Mouse (Mus musculus) c-Kit-negative CD71-positive TER-119-positive erythroid progenitor cells, embryonic 14.5 days (primary cell): Measurements from ENCODE around the gene E030018B13Rik.

Experiments used
- DNase-seq: peaks from one replicate; pipeline ENCODE4 v3.0.0-alpha.2; 2013; ENCODE audit warnings: low read depth, low spot score

The E030018B13Rik gene

DNA sequence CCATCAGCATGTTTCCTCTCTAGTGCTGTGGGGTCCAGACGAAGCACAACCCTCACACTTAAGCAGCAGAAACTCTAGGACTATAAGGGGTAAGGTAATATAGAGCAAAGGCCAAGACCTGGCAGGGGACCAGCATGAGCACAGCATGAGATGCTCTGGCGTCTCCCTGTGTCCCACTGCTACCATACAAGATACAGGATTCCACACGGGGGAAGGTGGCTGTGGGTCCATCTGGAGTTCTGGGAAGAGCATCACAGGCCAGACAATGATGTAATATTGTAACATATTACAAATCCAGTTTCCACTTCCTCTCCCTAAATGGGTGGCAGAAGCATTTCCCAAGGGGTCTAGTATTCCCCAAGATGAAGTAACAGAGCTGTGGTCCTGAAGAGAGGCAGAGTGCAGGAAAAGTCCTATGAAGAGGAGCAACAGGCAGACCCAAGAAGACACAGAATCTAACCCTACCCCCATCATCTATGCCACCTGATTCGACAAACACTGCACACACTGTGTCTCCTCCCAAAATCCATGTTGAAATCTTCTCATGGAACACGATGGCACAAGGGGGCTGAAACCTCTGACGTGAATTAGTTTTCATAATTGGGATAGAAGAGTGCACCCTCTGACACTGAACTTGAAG lies at the start of gene E030018B13Rik:
TSS of gene E030018B13Rik (plus strand) at position 590 of the 640 bp plus-strand sequence.
- DNase-seq = no peak

DNA sequence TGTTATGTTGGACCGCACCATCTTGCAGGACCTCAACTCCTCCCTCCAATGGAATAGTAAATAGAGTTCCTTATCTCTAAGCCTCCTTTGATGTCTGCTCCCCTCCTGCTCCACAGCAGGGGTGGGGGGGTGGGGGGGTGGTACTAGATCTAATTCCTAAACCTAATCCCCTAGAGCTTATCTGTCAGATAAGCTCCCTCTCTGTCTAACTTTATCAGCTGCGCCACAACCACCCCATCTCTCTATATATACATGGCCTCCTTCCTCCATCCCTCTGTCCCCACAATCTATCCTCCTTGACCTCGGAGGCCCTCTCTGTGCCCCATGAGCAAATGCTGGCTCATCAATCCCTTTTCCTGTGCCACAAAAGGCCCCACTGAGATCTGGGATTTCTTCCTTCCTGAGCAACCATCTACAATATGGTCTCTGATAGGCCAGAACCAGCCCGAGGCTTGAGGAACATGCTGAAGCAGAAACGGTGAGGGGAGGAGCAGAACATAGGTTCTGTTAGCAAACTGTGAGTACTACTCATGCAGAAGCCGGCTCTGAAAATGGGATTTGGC lies 48.2 kb upstream of the E030018B13Rik start:
- DNase-seq = no peak

DNA sequence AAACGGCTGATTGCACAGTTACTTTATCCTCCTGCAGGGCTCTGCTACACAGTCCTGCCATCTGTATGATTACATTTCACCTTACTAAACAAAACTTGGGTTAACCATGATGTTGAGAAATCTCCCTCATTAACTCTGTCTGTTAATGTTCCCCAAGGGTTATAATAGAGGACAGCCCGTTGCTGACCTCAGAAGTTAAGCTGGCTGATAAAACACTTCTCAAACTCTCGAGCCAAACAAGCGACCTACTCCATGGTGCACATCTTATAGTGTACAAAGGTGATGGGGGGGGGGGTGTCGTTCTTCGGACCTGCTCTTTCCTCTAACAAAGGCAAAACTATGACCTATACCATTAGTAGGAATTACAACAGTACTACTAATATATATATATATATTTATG lies 45.0 kb upstream of the E030018B13Rik start:
- DNase-seq = no peak

DNA sequence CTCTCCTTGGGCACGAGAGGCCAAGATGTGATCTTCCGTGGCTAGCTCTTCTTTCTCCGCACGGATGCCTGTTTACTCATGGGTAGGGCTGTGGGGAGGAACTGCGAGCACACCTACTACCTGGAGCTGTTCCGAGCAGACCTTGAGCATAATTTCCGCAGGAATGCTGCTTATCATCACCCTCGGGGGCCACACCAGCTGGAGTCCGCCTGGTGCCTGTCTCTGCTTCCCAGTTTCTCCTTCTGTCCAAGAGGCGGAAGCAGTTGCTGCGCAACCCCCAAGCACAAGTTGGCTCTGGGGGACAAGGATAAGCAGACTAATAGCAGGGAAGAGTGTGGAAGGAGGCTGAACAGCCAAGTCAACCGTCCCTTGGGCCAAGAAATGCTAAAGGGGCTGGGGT lies 42.8 kb upstream of the E030018B13Rik start:
- DNase-seq = no peak

DNA sequence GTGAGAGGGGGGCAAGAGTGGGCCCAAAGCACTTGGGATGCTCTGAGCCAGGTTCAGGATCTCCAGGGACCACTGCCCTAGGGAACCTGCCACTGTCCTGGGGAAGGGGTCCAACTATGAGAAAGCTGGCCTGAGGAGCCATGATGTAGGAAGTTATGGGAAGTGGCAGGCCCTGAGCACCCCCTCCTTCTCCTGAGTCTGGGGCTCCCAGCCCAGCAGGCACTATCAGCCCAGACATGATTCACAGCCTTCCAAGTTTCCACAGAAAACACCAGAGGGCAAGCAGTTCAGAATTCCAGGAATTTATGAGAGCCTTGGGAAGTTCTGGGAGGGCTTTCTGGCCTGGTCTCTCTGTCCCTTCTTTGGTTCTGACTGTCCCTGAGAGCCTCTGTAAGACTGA lies 41.0 kb upstream of the E030018B13Rik start:
- DNase-seq = no peak

DNA sequence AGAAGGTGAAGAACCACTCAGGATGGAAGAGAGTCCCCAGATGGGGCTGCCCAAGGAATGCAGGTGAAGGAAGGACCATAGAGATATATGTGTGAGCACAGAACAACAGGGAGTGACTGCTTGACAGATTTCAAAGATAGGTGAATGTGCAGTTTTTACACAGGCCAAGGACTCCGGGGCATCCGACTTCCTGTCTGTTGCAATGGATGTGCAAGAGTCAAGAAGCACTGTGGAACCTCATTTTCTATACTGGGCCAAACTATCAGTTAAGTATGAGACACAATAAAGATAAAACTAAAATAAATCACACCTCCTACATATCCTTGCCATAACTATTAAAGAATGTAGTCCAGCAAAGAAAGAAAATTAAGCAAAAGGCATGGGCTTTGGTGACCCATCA lies 40.0 kb upstream of the E030018B13Rik start:
- no peak for DNase-seq

DNA sequence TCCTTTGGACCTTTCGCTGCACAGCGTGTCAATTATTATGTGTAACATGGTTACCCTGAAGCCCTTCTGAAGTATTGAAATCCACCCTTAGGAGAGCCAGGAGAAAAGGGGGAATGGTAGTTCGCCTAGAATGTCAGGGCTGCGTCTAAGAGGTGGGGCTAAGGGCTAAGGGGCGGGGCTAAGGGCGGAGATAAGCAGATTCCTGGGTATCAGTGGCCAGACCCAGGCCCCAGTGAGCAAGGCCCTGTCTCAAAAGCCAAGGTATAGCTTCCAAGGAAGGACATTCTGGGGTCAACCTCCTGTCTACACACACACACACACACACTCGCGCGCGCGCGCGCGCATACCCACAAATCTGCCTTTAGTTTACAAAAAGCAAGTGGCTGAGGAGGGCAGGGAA lies 39.0 kb upstream of the E030018B13Rik start:
- no peak for DNase-seq

DNA sequence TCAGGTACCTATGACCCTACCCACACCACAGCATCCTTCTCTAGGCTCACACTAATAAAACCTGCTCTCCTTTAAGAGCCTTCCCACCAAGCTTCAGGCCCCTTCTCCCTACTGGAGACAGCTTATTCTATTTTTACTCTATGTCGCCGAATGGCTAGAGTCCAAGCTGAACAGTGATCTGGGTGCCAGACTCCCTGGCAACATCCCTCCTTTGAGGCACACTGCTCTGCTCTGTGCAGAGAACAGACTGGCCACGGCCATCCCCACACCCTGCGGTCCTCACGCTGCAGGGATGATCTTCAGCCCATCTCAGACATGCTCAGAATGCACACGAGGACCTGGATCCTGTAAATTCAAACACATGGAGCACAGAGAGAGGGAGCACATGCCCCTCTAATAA lies 37.1 kb upstream of the E030018B13Rik start:
- no peak for DNase-seq

DNA sequence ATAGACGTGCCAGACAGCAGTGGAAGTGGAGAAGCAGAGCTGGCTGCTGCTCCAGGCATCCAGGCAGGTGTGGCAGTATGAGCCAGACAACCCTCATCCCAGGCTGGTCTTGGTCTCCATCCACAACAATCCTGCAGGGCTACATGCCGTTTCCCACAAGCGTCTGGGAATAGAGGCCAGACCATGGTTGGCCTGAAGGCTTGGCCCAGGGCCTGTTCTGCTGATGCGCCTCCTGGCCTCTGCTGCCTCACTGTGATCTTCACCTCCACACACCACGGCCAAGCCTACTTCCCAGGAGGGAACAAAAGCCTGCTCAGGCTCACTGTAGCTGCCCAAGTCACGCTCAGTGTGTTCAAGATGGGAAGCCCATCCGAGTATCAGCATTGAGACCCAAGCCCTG lies 33.9 kb upstream of the E030018B13Rik start:
- no peak for DNase-seq

DNA sequence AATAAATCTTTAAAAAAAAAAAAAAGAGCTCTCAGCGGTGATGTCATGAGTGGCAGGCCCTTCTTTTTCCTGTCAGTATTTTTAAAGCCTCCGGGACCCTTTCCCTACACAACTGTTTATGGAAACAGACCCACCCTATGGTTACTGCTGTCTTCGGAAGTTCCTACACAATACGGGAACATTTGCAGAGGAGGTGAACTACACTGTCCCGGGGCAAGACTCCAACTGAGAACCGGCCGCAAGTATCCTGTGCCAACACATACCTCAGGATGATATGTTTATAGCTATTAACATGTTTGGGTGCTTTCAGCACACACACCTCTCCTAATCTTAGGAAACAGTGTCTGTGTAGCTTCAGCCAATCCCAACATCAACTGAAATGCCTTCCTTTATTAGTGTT lies 31.6 kb upstream of the E030018B13Rik start:
- no peak for DNase-seq

DNA sequence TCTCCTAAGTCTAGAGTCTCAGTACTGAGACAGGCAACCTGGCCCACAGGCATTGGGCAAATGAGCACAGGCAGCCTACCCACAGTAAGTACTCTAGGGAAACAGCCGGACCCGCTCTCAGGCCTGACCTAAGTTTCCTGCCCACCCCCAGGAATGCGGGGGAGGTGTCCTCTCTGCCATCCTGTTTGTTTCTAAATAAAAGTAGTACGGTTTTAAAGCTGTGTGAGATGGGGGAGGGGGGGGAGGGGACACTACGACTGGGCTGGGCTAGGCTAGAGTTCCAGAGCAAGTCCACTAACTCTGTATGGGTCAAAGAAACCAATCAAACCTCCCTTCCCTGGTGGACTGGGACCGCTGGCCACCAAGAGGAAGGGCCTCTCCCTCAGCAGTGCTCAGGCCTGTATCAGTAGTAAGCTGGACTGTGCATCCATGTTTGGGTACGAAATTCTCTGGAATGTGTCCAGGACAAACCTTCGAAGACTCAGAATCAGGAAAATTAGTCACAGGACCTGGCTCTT lies 29.6 kb upstream of the E030018B13Rik start:
- no peak for DNase-seq

DNA sequence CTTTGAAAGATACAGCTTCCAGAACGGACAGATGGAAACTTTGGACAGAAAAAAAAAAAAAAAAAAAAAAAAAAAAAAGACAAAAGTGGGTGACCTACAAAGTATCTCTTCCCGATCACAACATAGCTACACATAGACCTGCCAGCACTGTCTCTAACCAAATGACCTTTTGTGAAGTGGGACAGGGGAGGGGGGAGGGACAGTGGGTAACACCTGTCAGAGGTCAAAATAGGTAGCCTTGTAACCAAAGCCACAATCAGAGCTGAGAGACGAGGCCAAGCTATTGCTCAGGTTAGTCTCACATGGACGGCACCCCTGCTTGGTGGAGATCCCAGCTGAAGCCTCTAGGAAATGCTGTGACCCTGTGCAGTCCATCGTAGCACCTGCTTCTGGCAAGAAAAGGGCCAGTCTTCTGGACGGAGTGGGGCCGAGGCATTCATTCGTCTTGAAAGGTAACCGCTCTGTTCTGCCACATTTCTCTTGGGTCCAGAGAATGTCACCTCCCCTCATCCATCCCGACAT lies 29.0 kb upstream of the E030018B13Rik start:
- no peak for DNase-seq

DNA sequence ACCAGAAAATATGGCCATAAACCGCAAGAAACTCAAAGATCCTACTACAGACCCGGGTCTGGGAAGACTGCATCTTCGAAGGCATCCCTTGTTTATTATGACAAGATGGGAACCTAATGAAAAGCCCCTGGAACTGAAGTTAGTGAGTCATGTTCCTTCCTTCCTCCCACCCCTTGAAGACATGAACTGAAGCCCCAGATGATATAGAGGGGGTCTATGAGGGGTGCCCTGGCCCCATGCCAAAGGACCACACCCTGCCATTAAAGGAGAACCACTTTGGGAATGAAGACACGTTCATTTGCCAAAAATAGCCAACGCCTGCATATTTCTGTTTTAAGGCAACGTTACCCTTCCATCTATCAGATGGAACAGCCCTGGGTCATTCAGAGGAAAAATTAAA lies 28.0 kb upstream of the E030018B13Rik start:
- DNase-seq = no peak

DNA sequence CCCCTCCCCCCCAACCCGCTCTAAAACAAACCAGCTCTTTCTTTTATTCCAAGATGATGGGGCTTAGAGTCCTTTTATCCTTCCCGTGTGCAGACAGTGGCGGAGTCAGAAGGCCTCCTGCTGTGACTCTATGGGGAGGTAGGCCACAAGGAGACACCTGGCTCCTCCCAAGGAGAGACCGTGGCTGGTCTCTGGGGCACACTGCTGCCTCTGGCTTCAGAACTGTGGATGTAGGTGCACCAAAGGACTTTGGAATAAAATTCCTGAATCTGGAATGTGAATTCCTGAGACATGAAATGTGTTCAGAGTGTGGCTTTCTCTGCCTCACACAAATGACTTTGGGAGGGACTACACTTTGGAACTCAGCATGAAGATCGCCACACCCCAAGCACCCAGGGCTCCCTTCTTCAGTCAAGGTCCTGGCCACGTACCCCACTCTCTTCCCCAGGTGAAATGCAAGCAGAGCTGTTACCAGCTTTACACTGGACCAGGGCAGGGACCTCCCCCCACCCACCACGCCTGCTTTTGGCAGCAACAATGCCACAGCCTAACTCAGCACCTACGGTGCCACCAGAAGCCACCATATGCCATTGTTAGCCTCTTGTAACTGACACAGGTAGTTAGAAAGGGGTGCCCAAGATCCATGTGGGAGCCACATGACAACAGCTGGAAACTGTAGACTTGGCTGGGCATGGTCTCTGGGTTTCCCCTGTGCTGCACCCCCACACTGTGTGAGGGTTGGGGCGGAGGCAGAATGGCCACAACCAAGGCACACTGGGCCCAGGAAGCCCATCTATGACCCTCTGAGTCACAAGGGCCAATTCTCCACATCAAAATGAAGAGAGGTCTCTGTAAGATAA lies 27.3 kb upstream of the E030018B13Rik start:
- no peak for DNase-seq

DNA sequence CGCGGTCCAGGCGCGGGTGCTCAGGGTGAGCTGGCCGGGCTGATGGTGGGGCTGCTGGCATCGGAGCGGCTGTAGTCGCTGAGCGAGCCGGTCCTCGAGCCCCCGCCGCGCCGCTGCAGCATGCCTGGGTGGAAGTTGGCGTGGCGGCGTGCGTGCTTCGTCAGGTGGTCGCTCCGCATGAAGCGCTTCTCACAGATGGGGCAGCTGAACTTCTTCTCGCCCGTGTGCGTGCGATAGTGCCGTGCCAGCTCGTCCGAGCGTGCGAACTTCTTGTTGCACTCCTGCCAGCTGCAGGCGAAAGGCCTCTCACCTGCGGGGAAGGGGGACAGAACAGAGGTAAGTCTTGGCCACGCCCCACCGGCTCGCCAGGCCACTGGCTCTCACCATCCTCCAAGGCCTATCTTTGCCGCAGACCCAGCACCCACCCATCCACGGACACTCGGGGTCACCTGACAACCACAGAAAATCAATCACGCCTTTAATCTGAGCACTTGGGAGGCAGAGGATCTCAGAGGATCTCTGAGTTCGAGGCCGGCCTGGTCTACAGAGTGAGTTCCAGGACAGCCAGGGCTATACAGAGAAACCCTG lies 25.1 kb upstream of the E030018B13Rik start:
- no peak for DNase-seq

DNA sequence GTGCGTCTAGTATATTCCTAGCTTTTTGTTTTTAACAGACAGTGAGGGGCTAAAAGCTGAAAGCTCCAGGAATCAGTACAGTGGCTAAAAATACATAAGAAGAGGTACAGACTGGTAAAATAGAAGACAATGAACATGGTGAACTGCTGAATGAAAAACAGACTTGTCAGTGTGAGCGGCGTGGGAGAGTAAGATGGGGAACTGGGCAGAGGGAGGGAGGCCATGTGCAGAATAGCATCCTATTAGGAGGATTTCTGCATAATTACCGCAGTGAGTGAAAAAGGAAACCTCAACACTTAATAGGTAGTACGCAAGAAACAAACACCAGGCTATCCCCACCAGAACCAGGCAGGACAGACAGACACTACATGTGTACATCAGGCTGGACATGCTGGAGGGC lies 23.5 kb upstream of the E030018B13Rik start:
- no peak for DNase-seq

DNA sequence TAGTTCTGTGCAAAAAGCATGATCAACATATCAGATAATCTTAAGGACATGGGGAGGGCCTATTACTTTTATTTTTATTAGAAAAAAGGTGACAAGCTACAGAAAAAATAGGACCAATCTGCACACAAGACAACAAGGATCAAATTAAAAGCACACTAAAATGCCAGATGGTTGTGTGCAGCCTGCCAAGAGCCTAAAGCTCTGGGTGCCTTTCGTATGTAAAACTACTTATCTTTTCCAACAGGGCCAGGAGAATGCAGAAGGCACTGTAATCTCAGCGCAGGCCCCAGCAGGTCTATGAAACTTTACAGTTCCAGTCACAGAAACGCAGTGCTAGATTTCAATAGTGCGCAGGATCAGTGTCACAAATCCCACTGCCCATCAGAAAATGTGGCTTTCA lies 22.9 kb upstream of the E030018B13Rik start:
- DNase-seq = no peak

DNA sequence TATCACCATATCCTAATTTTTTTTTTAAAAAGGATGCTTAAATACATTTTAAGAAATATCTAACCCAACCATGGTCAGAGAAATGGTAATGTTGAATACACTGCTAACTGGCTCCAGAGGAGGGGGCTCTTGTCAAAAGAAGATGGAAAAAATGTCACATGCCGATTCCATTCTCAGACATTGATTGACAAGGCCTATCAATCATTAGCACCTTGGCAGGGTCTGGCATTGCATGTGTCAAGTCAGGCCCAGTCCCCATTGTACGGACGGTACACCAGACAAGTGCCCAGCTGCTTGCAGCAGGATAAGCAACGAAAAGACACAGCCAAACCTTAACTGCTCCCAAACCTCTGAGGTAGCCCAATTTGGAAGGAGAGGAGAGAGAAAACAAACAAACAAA lies 22.0 kb upstream of the E030018B13Rik start:
- no peak for DNase-seq

DNA sequence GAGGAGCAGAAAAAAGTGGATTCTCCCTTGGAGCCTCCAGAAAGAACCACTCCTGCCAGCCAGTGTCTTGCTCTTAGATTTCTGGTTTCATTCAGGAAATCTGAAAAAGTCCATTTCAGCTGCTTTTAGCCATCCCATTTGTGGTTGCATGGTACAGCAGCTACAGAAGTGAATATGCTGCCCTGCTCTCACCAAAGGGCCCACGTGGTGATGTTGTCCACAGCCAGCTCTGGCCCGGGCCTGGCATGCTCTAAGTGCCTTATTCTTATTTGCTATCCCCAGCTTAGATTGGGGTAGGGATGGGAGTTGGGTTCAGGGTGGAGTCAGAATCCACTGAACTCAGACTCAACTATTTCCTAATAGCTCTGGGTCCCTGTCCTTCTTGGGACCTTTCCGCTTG lies 21.4 kb upstream of the E030018B13Rik start:
- DNase-seq = no peak

DNA sequence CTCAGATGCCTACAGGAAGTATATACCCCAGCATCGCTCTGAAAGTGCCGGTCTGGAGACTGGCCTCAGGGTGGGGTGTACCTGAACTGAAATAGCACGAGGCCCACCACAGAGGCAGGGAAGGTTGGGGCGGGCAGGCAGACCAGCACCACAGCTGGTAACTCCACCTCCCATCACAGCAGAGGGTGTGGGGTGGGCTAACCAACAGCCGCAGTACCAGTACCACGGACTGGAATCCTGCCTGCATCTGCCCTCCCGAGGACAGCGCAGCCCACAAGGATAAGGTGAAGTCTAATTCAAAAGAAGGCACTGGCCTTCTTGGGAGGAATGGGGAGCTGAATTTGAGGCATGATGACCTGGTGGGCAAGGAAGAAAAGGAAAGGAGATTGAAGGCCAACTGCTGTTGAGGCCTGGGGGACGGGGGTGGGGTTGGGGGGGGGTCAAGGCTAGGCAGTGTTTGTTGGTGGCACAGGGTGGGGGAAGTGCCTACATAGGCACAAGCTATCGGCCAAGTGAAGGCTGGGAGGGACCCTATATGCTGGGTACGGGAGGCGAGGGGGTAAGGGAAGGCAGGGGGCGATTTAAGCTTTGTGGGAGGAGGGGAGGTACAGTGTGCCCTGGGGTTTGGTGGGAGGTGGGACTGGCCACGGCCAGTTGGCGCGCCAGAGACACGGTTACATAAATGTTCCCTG lies 20.2 kb upstream of the E030018B13Rik start:
- no peak for DNase-seq

DNA sequence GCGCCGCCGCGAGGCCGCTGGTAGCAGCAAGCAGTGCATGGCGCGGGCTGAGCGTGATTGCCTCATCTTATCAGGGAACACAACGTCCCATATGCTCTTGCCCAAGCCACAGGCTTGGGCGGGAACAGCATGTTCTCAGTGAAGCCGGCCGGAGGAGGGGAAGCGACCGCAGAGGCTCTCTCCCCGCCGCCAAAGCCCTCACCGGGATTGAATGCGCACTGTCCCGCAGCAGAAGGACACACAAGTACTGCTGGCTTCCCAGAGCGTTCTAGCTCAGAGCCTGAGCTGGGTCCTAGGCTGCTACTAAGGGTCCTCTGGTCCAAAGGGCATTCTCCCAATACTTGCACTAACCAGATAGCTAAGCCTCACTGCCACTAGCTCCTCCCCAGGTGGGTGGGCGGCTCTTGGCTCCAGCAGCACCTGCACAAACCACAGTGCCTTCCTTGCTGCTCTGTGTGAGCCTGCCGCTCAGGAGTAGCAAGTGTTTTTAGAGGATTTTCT lies 19.6 kb upstream of the E030018B13Rik start:
- DNase-seq = peak; percentile 43
